Mouse (Mus musculus): ENCODE data around the gene Ssh3.

- TF ChIP-seq HCFC1 (IDR thresholded peaks at IDR 0.05; ENCODE audit: borderline replicate concordance, insufficient read depth, low read length) (peak; percentile 99), CHD2 (IDR thresholded peaks at IDR 0.05; ENCODE audit: low read depth, low read length) (no peak), ZNF384 (IDR thresholded peaks at IDR 0.05; ENCODE audit: low read depth, low read length) (no peak), MAFK (IDR thresholded peaks at IDR 0.05; ENCODE audit: insufficient read depth, low read depth, low read length) (no peak)
Measured at GRCm38 (mm10) chr19:4257216-4257896, 11.6 kb downstream of the Ssh3 start.
